Mouse (Mus musculus): ENCODE measurements around the gene Maco1.
"Not testable (repeated sequence)": the region's sequence is repeated elsewhere in the genome, so short reads cannot be mapped to it uniquely, and the experiment has no call there.

Maco1 gene

GRCm38 (mm10) chr4:134814229-134814571 is 38.9 kb downstream of the Maco1 start:
- no peak for DNase-seq (ENCODE audit: low read depth, low spot score)

DNA sequence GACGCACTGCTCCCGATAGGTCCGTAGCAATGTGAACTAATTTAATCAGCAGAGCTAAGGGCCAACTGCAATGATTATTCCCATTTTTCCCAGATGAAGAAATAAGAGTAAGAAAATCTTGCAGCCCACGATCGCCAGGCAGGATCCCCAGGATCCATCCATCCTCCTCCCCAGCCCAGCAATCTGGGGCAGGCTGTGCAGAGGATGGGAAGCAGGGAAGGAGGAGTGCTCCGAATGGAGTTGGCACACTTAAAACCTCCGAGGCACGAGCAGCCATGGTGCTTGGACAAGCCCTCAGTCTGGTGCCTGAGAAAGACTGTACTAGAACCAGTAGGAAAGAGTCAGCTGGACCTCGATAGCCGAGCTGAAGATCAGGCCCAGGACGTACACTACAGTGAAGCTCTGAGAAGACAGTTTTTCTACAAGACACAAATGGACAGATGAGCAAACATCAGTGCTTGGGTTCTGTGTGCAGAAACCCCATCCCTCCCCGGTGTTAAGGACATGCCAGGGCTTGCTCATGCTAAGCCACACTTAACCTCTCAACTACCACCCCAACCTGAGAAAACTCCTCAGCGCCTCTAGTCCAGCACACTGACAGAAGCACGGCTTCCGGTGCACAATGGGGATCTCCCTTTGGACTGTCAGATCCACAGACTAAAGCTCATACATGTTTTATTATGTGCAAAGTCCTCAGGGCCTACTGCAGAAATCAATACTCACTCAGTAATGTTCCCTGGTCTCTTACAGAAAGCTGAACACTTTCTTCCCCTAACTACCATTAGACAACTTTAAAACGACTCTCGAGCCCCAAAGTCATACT is 39.5 kb downstream of the Maco1 start:
- no peak for DNase-seq (ENCODE audit: low read depth, low spot score)

GRCm38 (mm10) chr4:134804765-134805164 is 48.4 kb downstream of the Maco1 start:
- DNase-seq (ENCODE audit: low read depth, low spot score) = no peak

- no peak for DNase-seq (ENCODE audit: low read depth, low spot score)
Observed at GRCm38 (mm10) chr4:134802765-134803164, 50.4 kb downstream of the Maco1 start.

GRCm38 (mm10) chr4:134802155-134802554 is 51.0 kb downstream of the Maco1 start:
- no peak for DNase-seq (ENCODE audit: low read depth, low spot score)

GRCm38 (mm10) chr4:134800693-134801092 is 52.5 kb downstream of the Maco1 start:
- no peak for DNase-seq (ENCODE audit: low read depth, low spot score)

DNA sequence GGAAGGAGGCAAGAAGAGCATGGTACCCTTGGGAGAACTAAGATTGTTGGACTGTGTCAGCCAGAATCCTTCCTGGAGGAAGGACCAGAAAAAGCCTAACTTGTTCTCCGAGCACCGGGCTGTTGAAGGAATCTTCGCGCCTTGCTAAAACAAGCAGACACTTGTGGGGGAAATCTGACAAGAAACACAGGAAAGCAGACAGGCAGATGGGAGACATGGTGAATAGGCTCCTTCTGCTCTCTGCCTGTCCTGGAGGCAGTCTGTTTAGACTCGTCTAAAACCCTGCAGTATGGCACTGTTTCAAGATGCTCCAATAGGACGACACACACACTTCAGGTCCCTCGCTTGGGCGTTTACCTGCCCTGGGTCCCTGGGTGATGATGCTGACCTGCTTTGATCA is 53.0 kb downstream of the Maco1 start:
- DNase-seq (ENCODE audit: low read depth, low spot score) = no peak

GRCm38 (mm10) chr4:134799272-134799671 is 53.9 kb downstream of the Maco1 start:
- peak; percentile 68 for DNase-seq (ENCODE audit: low read depth, low spot score)

DNA sequence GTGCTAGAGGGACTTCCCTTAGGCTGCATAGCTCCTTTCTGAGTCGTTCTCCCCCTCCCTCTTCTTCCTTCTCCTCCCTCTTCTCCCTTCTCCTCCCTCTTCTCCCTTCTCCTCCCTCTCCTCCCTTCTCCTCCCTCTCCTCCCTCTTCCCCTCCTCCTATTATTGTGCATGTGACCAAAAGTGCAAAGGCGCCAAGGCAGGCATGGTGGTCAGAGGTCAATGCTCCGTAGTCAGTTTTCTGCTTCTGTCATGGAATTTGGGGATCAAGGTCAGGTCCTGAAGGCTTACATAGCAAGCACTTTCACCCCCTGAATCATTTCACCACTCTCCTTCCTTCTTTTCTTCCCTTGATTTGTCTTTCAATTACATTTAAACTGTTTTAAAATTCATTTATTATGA is 54.3 kb downstream of the Maco1 start:
- DNase-seq (ENCODE audit: low read depth, low spot score) = no peak

- DNase-seq (ENCODE audit: low read depth, low spot score) = no peak
Observed at GRCm38 (mm10) chr4:134797621-134798020, 55.5 kb downstream of the Maco1 start.

DNA sequence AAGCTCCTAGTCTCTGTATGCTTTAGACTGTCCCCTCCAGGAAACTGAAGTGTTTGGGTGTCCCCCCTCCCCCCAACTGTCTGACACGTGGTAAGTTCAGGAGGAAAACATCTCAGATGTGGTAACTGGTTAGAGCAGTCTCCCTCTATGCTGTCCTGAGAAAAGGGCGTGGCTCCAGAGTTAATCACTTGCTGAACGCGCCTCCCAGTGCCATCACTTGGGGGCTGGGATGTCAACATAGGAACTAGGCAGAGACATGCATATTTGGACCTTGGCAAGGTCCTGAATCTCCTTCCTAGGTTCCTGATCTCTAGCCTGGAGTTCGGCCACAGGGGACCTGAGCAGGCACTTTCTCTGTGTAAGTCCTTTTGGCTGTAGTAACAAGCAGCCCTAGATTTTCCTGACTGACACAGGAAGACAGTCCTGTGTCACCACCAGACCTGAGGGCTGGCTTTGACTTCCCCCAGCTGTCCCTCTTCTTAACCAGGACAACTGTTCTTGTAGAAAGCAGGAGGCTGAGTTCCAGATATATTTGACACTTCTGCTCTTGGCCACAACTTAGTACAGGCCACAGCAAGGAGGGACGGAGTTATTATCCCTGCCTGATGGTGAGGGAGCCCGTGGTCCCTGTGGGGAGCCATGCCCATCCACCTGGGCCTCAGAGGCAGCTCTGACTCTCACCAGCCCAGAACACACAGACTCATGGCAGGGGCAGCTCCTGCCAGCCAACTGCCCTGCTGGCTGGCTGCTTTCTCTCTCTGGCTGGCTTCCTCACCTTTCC is 56.4 kb downstream of the Maco1 start:
- DNase-seq (ENCODE audit: low read depth, low spot score) = no peak

- no peak for DNase-seq (ENCODE audit: low read depth, low spot score)
Observed at GRCm38 (mm10) chr4:134795819-134796485, 57.2 kb downstream of the Maco1 start.

DNA sequence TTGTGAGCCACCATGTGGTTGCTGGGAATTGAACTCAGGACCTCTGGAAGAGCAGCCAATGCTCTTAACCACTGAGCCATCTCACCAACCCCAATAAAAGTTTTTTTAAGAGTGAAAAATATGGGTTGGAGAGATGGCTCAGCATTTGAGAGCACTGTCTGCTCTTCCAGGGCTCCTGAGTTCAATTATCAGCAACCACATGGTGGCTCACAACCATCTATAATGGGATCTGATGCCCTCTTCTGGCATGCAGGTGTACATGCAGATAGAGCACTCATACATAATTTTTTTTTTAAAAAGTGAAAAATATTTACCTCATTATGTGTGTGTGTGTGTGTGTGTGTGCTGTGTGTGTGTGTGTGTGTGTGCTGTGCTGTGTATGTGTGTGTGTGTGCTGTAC is 58.2 kb downstream of the Maco1 start:
- DNase-seq (ENCODE audit: low read depth, low spot score) = not testable (repeated sequence)

DNA sequence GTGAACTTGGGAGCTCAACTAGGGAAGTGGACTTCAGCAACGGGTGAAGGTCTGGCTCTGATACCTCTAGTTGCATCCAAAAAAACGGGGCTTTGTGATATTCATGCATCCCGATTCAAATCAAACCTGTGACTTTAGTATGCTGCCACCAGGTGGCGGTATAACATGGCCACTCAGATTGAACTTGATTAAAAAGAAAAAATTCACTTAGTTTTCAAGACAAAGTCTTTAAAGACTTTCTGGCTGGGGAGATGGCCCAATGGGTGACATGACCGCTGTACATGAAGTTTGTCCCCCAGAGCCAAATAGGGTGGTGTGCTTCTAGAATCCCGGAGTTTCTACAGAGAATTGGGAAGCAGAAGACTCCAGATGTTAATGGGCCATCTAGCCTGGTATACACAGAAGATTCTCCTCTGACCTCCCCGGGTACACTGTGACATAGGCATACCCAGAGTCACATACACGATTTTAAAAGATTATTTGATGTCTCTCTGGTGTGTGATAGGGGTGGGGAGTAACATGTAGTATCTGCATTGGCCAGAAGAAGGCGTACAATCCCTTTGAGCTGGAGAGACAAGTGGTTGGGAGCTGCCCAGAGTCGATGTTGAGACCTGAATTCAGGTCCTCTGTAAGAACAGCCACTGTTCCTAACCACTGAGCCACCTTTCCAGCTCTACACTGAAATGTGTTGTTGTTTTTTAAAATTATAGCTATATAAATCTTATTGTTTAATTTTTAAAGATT is 59.8 kb downstream of the Maco1 start:
- peak; percentile 38 for DNase-seq (ENCODE audit: low read depth, low spot score)

DNA sequence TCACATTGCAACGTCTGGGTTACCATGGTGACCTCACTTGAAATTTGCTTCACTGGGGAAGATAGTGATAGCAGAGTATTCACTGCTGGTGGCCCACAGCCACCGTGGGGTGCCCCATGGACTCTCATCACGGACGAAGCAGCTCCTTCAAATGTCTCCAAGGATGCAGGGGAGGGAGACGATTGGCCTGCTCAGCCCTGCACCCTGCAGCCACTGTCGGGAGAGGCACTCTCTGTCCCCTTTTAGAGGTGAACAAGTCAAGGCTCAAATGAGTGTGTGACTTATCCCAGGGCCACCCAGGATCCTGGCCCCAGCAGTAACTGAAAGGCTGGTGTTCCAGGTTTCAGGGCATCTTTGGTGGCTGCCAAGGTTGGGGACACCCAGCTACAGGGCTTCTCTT is 61.4 kb downstream of the Maco1 start:
- no peak for DNase-seq (ENCODE audit: low read depth, low spot score)

DNA sequence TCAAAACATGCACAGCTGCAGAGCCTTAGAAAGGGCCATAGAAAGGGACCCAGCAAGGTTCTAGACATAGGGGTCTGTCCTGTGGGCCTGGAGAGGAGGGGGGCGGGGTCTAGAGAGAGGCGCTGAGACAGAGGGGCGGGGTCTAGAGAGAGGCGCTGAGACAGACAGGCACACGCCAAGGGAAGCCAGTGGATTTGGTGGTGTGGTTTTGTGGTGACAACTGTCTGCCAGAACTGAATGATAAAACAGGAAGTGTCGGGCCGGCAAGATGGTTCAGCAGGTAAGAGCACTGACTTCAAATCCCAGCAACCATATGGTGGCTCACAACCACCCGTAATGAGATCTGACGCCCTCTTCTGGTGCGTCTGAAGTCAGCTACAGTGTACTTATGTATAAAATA is 66.2 kb downstream of the Maco1 start:
- DNase-seq (ENCODE audit: low read depth, low spot score) = no peak

- peak; percentile 42 for DNase-seq (ENCODE audit: low read depth, low spot score)
Observed at GRCm38 (mm10) chr4:134784701-134785100, 68.4 kb downstream of the Maco1 start.

DNA sequence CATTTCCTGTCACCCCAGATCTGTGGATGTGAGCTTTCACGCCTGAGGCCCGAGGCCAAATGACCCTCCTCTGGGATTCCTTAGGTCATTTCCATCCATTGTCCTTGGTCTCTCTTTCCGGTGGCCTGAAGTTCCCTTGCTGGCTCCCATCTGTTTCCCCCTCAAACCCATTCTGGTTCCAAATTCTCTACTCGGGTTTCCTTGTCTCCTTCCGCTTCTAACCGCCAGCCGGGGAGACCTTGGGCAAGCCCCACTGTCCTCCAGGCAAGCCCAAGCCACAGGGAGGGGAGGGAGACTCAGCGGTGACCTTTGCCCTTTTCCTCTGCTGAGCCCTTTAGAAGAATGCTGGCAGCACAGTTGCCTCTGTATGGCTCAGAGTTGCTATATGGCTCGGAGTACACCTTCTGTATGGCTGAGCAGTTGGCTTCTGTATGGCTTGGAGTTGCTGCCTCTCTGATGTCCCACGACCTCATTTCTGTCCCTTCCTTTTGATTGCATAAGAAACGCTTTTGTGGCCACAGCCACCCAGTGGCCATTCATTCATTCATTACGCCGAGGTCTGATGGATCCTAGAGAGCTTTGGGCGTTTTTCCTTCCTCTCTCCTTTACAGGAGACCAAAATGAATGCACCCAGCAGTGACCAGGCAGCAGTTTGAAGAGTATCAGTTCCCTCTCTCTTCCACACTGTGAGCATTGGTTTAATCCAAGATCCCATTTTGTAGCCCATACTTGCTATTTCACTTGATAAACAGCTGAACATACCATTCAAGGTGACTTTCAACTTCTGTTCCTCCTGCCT is 73.8 kb downstream of the Maco1 start:
- no peak for DNase-seq (ENCODE audit: low read depth, low spot score)

DNA sequence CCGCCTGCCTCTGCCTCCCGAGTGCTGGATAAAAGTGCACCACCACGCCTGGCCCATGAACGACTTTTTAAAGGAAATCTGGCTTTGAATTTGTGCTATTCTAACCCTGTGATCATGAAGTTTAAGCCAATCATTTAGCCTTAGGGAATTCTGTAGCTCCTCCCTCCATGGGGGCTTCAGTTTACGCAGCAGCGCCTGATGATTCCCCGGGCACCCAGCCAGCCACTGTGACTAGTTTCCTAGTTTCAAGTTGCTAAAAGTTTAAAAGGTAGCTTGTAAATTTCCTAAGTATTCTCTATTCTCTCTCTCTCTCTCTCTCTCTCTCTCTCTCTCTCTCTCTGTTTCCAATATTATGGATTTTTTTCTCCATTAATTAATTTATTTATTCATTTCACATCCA is 76.9 kb downstream of the Maco1 start:
- no peak for DNase-seq (ENCODE audit: low read depth, low spot score)

DNA sequence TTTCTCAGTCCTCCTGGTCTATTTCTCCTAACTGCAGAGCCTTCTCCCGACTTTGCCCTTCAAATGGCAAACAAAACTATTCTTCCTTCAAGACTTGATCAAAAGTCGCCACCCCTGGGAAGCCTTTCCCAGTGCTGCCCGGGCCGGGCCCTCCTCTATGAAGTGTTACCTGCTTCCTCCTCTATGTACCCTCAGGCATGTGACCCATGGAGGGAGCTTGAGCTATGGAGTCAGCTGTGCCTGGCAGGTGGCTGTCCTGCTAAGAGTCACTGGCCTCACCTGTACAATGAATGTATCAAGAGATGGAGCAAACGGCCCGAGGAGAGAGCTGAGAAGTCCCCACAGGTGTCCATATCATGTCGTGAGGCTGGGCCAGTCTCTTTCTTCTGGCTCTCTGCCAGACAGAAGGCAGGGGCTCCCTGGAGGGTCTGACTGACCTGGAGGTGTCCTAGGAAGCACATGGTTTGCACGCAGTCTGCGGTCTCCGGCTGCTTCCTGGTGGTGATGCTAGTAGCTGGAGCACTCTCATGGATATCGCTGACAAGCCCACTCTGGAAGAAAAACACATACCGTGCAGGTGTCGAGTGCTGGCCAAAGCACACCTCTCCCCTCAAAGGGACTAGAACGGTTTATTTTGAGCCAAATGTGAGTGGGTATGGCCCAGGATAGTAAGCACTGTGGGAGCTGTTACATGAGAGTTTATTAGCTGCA is 77.8 kb downstream of the Maco1 start:
- no peak for DNase-seq (ENCODE audit: low read depth, low spot score)

Measured in retina, postnatal 7 days (tissue).